Mouse (Mus musculus) lung, postnatal 25 days (tissue): Measurements from ENCODE around the gene 2900026A02Rik.

Source experiments
- DNase-seq: peaks from one replicate; pipeline ENCODE4 v3.0.0; 2022; ENCODE audit warnings: low spot score

2900026A02Rik gene

GRCm38 (mm10) chr5:113221147-113221865, at the start of gene 2900026A02Rik:
Gene 2900026A02Rik (minus strand): TSS chr5:113221236.
- peak; percentile 74 for DNase-seq

GRCm38 (mm10) chr5:113270043-113270442, 49.0 kb upstream of the 2900026A02Rik start:
- no peak for DNase-seq

GRCm38 (mm10) chr5:113268246-113268645, 47.2 kb upstream of the 2900026A02Rik start:
- no peak for DNase-seq

GRCm38 (mm10) chr5:113265637-113266036, 44.6 kb upstream of the 2900026A02Rik start:
- DNase-seq: no peak

GRCm38 (mm10) chr5:113250806-113251205, 29.8 kb upstream of the 2900026A02Rik start:
- no peak for DNase-seq

GRCm38 (mm10) chr5:113249263-113249930, 28.4 kb upstream of the 2900026A02Rik start:
- peak; percentile 28 for DNase-seq

- no peak for DNase-seq
These were observed 9.2 kb upstream of the 2900026A02Rik start for GRCm38 (mm10) chr5:113230196-113230595.

GRCm38 (mm10) chr5:113226632-113227102, 5.6 kb upstream of the 2900026A02Rik start, which contains the start of gene Tmem211:
Gene Tmem211 (plus strand): TSS chr5:113226909.
- DNase-seq: peak; percentile 86

GRCm38 (mm10) chr5:113225686-113226435, 4.8 kb upstream of the 2900026A02Rik start:
- DNase-seq: no peak

- no peak for DNase-seq
These were observed 4.2 kb upstream of the 2900026A02Rik start for GRCm38 (mm10) chr5:113225271-113225670.

- DNase-seq: no peak
These were observed 2.9 kb upstream of the 2900026A02Rik start for GRCm38 (mm10) chr5:113223888-113224287.

- no peak for DNase-seq
These were observed 471 bp downstream of the 2900026A02Rik start for GRCm38 (mm10) chr5:113220383-113221146.

- DNase-seq: no peak
These were observed 1.2 kb downstream of the 2900026A02Rik start for GRCm38 (mm10) chr5:113219876-113220275.

- no peak for DNase-seq
These were observed 1.6 kb downstream of the 2900026A02Rik start for GRCm38 (mm10) chr5:113219450-113219849.

- DNase-seq: no peak
These were observed 2.3 kb downstream of the 2900026A02Rik start for GRCm38 (mm10) chr5:113218617-113219235.

- DNase-seq: no peak
These were observed 4.0 kb downstream of the 2900026A02Rik start for GRCm38 (mm10) chr5:113217076-113217475.

GRCm38 (mm10) chr5:113216328-113216960, 4.6 kb downstream of the 2900026A02Rik start:
- no peak for DNase-seq

- DNase-seq: no peak
These were observed 5.4 kb downstream of the 2900026A02Rik start for GRCm38 (mm10) chr5:113215610-113216011.

GRCm38 (mm10) chr5:113214455-113214854, 6.6 kb downstream of the 2900026A02Rik start:
- peak; percentile 61 for DNase-seq

- DNase-seq: no peak
These were observed 7.0 kb downstream of the 2900026A02Rik start for GRCm38 (mm10) chr5:113214041-113214440.
